Mouse (Mus musculus): ENCODE data around the gene Rabggta.

Gene Rabggta

DNA sequence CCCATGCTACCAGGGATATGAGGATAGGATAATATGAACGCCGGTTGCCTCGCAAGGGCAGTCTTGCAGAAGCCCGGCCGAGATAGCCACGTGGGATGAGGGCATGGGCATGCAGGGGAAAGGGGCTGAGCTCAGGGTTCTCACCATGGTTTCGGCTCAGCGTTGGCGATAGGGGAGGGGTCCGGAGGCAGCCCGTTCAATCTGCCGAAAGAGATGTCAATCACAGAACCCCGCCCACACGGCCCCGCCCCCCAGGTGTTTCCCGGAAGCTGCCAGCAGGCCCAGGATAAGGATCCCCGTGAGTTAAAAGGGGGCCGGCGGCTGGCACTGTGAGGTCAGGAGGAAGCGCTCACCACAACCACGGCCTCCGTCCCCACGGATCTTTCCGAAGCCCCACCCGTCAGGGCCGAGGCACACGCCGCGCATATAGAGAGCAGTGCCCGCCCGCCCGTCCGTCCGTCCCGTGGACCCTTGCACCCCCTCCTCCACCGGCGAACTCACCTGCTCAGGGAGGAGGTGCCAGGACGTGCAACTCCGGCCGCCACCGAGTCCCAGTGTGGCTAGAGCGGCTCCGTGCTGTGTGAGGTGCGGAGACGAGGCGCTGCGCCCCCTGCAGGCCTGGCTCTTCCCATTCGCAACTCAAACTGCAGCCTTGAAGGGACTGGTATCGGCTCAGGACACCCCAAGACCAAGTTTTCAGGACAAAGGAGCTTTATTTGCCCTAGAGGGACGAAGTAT lies at the start of gene Rabggta:
Gene Rabggta, minus strand, starts transcription at position 564 of the 738 bp plus-strand sequence.
- peak; percentile 96 for DNase-seq

GRCm38 (mm10) chr14:55769087-55769703 lies 47.1 kb upstream of the Rabggta start:
- no peak for DNase-seq

- DNase-seq, result no peak
These were observed 46.5 kb upstream of the Rabggta start for GRCm38 (mm10) chr14:55768555-55768954.

DNA sequence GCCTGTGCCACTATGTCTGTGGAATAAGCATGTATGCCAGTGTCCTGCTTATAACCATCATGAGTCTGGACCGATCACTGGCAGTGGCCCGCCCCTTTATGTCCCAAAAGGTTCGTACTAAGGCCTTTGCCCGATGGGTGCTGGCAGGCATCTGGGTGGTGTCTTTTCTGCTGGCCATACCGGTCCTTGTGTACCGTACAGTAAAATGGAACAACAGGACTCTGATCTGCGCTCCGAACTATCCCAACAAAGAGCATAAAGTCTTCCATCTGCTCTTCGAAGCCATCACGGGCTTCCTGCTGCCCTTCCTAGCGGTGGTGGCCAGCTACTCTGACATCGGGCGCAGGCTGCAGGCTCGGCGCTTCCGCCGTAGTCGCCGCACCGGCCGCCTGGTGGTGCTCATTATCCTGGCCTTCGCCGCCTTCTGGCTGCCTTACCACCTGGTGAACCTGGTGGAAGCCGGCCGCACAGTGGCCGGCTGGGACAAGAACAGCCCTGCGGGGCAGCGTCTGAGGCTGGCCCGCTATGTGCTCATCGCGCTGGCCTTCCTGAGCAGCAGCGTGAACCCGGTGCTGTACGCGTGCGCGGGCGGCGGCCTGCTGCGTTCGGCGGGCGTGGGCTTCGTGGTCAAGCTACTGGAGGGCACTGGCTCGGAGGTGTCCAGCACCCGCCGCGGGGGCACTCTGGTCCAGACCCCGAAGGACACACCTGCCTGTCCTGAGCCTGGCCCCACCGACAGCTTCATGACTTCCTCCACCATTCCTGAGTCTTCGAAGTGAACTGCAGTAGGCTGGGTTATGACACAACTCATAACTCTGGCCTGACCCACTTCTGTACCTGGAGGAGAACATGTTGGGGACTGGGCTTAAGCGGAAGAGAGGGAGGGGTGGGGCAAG lies 45.7 kb upstream of the Rabggta start:
- peak; percentile 84 for DNase-seq

- DNase-seq, result no peak
These were observed 43.6 kb upstream of the Rabggta start, which contains the start of gene Ltb4r1 for GRCm38 (mm10) chr14:55765696-55766095. Ltb4r1 (plus strand) TSS chr14:55765962.

DNA sequence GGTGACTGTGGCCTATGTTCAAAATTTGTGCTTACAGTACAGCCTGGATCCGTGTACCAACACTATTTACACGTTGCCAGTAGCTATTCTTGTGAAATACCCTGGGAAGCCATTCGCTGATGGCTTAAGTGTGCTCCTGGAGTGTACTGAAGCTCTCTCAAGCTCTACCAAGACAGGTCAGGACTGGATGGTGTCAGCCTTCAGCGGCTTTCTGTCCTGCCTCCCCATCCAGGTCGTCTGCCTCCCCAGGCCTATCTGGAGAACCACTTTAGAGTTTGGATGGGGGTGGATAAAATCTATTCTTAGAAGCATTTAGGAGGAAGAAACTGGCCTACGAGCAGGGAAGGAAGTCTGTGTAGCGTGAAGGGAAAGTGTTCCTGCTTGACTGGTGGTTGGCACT lies 41.1 kb upstream of the Rabggta start:
- DNase-seq, result peak; percentile 21

GRCm38 (mm10) chr14:55762001-55762821 lies 40.1 kb upstream of the Rabggta start:
- peak; percentile 67 for DNase-seq

- no peak for DNase-seq
These were observed 39.1 kb upstream of the Rabggta start, which contains the start of gene Ltb4r2 for GRCm38 (mm10) chr14:55761163-55761562. Ltb4r2 (plus strand) TSS chr14:55761428.

GRCm38 (mm10) chr14:55760156-55760555 lies 38.1 kb upstream of the Rabggta start:
- peak; percentile 92 for DNase-seq

DNA sequence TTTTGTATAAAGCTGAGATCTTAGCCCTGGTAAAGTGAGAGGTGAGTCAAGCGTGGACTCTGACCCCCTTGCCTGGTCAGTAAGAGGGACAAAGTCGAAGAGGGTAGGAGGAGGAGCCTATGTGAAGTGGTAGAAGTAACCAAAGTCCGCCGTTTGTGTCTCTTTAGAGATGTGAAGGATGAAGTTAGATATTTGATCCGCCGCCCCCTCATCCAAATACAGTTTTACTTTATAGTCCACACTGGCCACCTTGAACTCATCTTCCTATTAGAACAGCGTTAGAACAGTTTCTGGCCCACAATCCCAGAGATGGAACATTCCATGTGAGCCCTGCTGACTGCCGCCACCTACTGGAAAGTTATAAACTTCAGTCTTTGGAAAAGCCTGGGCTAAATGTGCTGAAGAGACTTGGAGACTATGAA lies 36.3 kb upstream of the Rabggta start, which contains the start of gene Cideb:
Gene Cideb, minus strand, starts transcription at position 96 of the 422 bp plus-strand sequence.
- DNase-seq, result peak; percentile 81

DNA sequence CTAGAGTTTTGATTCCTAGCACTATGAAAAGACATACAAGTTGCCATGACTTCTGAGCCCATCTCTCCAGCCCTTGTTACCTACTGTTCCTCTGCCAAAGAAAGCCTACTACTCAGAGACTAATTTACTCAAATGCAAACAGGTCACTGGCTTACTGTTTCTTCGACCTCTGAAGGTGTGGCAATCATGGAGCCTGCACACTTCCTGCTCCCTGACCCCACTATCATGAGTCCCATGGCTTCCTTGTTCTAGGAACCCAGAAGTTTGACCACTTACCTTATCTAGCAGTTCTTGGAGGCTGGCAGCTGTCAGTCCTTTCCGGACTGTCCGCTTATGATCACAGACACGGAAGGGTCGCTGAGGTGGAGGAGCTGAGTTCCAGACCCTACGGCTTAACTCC lies 35.5 kb upstream of the Rabggta start:
- DNase-seq, result no peak

DNA sequence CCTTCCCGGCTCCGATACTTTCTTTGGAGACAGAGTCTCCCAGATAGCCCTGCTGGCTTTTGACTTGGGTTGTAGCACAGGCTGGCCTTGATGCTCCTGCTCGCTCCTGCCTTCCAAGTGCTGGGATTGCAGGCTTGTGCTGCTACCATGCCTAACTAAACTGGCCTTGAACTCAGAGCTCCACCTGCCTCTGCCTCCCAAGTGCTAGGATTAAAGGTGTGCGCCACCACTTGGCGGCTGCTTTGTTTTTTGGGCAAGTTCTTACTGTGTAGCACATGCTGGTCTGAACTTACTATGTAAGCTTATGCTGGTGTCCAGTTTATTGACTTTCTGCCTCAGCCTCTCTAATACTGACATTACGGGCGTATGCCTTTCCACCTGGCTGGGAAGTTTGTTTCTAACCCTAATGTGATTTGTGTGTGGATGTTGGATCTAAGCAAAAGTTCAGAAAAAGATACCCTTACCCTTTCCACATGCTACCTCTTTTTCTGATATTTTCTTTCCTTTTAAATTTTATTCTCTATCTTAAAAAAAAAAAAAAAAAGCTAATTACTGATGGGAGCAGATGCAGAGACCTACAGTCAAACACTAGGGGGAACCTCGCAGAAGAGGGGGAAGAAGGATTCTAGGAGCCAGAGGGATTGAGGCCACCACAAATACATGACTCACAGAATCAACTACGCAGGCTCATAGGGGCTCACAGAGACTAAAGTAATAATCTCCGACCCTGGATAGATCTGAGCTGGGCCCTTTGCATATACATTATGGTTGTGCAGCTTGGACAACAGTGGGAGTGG lies 25.2 kb upstream of the Rabggta start:
- no peak for DNase-seq

DNA sequence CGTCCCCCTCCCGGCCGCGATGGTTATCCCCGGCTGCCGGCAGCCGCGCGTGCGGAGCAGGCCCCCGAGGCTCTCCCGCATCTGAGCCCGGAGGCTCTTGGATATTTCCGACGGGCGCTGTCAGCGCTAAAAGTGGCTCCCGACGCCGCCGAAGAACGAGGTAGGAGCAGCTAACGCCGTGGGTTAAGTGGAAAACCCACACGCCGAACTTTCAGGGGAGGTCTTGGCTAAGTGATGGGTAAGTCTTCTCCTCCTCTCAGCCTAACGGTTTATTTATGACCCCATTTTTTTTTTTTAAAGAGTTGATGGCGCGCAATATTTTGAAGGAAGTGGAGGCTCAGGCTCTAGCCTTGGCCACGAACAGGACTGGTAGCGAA lies 23.8 kb upstream of the Rabggta start:
- DNase-seq, result no peak

GRCm38 (mm10) chr14:55745180-55745860 lies 23.3 kb upstream of the Rabggta start, which contains the start of the genes Dhrs1 and Nop9:
Dhrs1 (minus strand) TSS chr14:55745690.
Nop9 (plus strand) TSS chr14:55745693.
- DNase-seq, result peak; percentile 94

DNA sequence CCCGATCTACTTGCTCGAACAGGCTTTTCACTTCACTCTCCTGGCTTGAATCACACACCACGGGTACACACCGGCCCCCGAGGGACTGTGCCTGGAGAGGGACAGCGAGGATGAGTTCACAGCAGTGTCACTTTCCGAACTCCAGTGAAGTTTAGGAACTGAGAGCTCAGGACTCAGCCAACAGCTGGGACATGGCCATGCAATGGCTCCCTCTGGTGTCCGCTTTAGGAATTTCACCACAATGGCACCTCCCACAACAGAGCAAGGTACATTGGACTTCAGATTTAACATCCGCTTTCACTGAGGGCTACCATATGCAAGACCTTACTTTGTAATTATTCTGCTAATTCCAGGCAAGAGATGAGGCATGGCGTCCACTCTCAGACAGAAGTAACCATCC lies 21.6 kb upstream of the Rabggta start:
- DNase-seq, result peak; percentile 91

- peak; percentile 77 for DNase-seq
These were observed 15.1 kb upstream of the Rabggta start for GRCm38 (mm10) chr14:55737086-55737687.

- no peak for DNase-seq
These were observed 13.7 kb upstream of the Rabggta start for GRCm38 (mm10) chr14:55735758-55736157.

- DNase-seq, result no peak
These were observed 13.3 kb upstream of the Rabggta start for GRCm38 (mm10) chr14:55735334-55735733.

DNA sequence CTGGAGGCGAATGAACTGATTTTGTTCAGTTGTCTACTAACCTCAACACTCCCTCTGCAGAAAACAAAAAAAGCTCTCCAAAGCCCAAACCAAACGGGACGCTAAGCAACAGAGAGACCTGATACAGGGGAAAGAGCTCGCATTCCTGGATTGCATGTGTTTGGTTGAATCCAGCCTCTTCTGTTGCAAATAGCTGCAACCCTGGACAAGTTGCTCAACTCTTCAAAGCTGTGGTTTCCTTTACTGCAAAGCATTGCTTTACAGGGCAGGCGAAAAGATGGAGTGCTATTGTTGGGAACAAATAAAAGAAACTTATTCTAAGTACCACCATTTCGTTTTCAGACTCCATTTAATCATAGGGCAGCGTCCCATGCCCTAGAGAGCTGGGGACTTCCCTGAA lies 12.8 kb upstream of the Rabggta start:
- no peak for DNase-seq

DNA sequence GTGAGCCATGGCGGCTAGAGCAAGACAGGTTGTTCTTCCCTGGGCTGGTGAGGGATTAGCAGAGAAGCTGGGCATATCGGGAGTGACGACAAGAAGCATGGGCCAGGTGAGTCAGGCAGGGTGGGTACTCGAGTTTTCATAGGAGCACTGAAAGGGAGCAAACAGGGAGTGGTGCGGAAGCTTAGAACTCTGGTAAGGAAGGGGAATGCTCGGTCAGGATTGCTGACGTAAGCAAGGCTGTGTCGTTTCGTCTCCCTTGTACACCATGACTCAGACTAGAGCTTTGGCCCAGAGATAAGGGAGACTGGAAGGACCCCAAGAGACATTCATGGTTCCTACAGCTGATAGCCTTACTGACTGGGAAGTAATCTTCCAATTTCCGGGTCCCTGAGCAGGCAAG lies 11.8 kb upstream of the Rabggta start:
- no peak for DNase-seq
